Mouse (Mus musculus): ENCODE results near the gene Tbc1d8. TPM values are rescaled to one million over a fixed set of nuclear protein-coding genes. Genes with fewer than 3 reads are reported as not detected.

Gene Tbc1d8
- polyA plus RNA-seq, 2 experiments, result 2.5 to 3.1 TPM

DNA sequence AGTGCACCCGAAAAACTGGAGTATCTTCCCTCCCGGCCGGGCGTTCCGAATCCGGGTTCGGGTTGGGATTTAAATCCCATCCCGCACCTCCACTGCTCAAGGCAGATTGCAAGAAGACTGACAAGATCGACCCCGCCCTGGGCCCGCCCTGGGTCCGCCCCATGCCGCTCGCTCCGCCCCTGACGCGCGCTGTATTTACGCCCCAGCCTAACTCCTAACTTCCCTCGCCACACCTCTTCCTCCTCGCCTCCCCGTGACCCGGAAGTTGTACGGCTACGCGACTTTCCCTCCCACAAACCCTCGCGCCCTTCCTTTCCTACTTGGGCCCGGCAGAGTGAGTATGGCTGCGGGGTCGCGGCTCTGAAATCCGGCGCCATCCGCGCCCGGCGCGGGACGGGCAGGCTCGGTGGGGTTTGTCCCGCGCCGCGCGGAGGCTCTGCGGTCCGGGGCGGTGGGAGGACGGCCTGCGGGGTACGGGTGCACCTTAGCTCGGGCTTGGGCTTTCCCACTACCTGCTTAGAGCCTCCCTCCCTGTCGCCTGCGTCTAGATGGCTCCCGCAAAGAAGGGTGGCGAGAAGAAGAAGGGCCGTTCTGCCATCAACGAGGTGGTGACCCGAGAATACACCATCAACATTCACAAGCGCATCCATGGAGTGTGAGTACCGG is 110.8 kb downstream of the Tbc1d8 start, which contains the start of gene Rpl31:
Rpl31 (plus strand) TSS at position 242 of the 666 bp plus-strand sequence.
- peak; percentile 98 for ATAC-seq (ENCODE audit: insufficient read depth)
- DNase-seq (ENCODE audit: low read depth in 3 of 3, low spot score in 3 of 3), result peak; percentile 81 to 92 (median 82)
- peak within 1 kb of the TSS; percentile 96 for H3K4me3 ChIP-seq (ENCODE audit: insufficient read depth in 1 of 2, low read depth in 2 of 2, low read length in 2 of 2)
- no peaks in the 10 kb centered on the region for H3K27me3 ChIP-seq (ENCODE audit: control insufficient read depth, insufficient read depth, low read length)
- H3K9ac ChIP-seq (replicated peaks), result peak within 1 kb of the TSS; percentile 98
- peak within 1 kb of the TSS; percentile 70 for H3K27ac ChIP-seq
- H3K36me3 ChIP-seq (replicated peaks; ENCODE audit: control insufficient read depth, insufficient read depth, low read depth), result peaks cover 39% of the 10 kb centered on the region
- no peaks in the 10 kb centered on the region for H3K9me3 ChIP-seq (ENCODE audit: control insufficient read depth, low read length)
- H3K4me2 ChIP-seq (ENCODE audit: low read depth), result peak within 1 kb of the TSS; percentile 89
- H3K4me1 ChIP-seq (replicated peaks; ENCODE audit: control insufficient read depth in 2 of 2, insufficient read depth in 2 of 2, low read length in 1 of 2), result peaks cover 9 to 22% of the 10 kb centered on the region in 2 experiments
- TF ChIP-seq EP300 (IDR thresholded peaks at IDR 0.05; ENCODE audit: low read depth), result 0 out of 2 replicates have a peak, but pooled peaks have one; percentile 31
- no peak for TF ChIP-seq CTCF (IDR thresholded peaks at IDR 0.05; ENCODE audit: low read depth)
- whole genome bisulfite sequencing (ENCODE audit: insufficient replicate concordance), result under 1% methylated on average over 62 of the region's 62 CpGs

DNA sequence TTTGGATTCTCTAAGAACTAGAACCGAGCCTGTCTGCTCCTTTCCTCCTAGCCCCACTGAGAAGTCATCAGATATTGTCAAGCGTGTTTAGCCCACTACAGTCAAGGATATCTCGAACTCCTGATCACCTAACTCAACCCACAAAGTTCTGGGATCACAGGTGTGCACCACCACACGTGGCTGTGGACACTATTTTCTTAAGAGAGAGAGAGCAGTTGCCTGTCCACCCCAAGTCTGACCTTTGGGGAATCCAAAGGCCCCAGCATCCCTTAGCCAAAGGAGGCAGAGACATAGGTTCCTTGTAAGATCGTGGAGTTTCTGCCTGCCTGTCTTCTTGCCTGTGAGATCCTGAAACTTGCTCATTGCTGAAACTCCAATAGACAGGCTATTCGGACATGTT is 111.5 kb downstream of the Tbc1d8 start:
- Histone ChIP-seq H3K4me3 (ENCODE audit: insufficient read depth in 1 of 2, low read depth in 2 of 2, low read length in 2 of 2) (peak overlapping the region; percentile 55 to 96), H3K4me2 (ENCODE audit: low read depth) (peak overlapping the region; percentile 89), H3K4me1 (replicated peaks; ENCODE audit: control insufficient read depth in 2 of 2, insufficient read depth in 2 of 2, low read length in 1 of 2) (peaks cover 15 to 27% of the 10 kb centered on the region in 2 experiments), H3K9me3 (ENCODE audit: control insufficient read depth, low read length) (no peaks in the 10 kb centered on the region), H3K27me3 (ENCODE audit: control insufficient read depth, insufficient read depth, low read length) (no peaks in the 10 kb centered on the region), H3K36me3 (replicated peaks; ENCODE audit: control insufficient read depth, insufficient read depth, low read depth) (peaks cover 32% of the 10 kb centered on the region), H3K9ac (replicated peaks) (no peak overlapping the region), H3K27ac (no peak overlapping the region)
- ATAC-seq (ENCODE audit: insufficient read depth) (no peak), DNase-seq (ENCODE audit: low read depth in 3 of 3, low spot score in 3 of 3) (no peak)
- TF ChIP-seq CTCF (IDR thresholded peaks at IDR 0.05; ENCODE audit: low read depth), result no peak
- no peak for TF ChIP-seq EP300 (IDR thresholded peaks at IDR 0.05; ENCODE audit: low read depth)
- WGBS (ENCODE audit: insufficient replicate concordance), result 27% methylated on average over 6 of the region's 6 CpGs

DNA sequence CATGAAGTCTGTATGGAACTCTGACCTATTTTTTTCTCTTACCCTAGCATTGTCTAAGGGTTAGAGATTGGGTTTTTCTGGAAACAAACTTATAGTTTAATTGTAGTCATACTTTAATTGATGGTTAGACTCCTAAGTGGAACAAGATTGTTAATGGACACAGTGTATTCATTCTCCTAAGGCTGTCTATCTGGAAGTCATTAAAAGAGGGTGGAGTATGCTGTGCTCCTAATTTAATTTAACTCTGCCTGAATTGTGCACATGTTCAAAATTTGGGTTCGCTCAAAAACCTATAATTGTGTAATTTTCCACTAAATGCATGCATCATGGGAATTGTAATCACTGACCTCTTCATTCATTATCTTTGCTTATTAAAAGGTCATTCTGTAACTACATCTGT is 113.0 kb downstream of the Tbc1d8 start:
- DNase-seq (ENCODE audit: low read depth in 3 of 3, low spot score in 3 of 3), result no peak
- H3K4me3 ChIP-seq (ENCODE audit: insufficient read depth in 1 of 2, low read depth in 2 of 2, low read length in 2 of 2), result no peak overlapping the region
- no peak overlapping the region for H3K4me2 ChIP-seq (ENCODE audit: low read depth)
- no peaks in the 10 kb centered on the region for H3K27me3 ChIP-seq (ENCODE audit: control insufficient read depth, insufficient read depth, low read length)
- peaks cover 17% of the 10 kb centered on the region for H3K36me3 ChIP-seq (replicated peaks; ENCODE audit: control insufficient read depth, insufficient read depth, low read depth)
- ATAC-seq (ENCODE audit: insufficient read depth), result no peak
- no peak overlapping the region for H3K27ac ChIP-seq
- TF ChIP-seq CTCF (IDR thresholded peaks at IDR 0.05; ENCODE audit: low read depth) (no peak), EP300 (IDR thresholded peaks at IDR 0.05; ENCODE audit: low read depth) (no peak)
- no peaks in the 10 kb centered on the region for H3K9me3 ChIP-seq (ENCODE audit: control insufficient read depth, low read length)
- WGBS (ENCODE audit: insufficient replicate concordance), result 64% methylated on average over 1 of the region's 1 CpGs
- H3K4me1 ChIP-seq (replicated peaks; ENCODE audit: control insufficient read depth in 2 of 2, insufficient read depth in 2 of 2, low read length in 1 of 2), result peaks cover 17 to 31% of the 10 kb centered on the region in 2 experiments
- no peak overlapping the region for H3K9ac ChIP-seq (replicated peaks)

DNA sequence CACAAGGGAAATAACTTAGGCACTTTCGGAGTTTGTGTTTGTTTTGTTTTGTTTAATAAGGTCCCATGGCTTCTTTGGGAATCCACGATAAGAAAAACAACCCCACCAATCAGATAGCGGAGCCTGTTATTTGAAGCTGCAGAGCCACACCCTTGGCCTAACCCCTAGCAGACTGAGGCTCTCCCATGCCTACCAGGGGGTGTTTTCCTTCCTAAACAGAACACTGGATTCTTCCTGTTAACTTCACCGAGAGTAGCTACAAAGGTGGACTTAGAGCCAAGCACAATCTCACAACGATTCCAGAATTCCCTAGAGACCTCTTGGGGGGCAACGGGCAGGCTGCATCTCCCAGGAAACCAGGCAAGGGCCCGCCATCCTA is 116.1 kb downstream of the Tbc1d8 start:
- Histone ChIP-seq H3K27me3 (ENCODE audit: control insufficient read depth, insufficient read depth, low read length) (no peaks in the 10 kb centered on the region), H3K9ac (replicated peaks) (no peak overlapping the region), H3K4me3 (ENCODE audit: insufficient read depth in 1 of 2, low read depth in 2 of 2, low read length in 2 of 2) (no peak overlapping the region), H3K27ac (no peak overlapping the region), H3K36me3 (replicated peaks; ENCODE audit: control insufficient read depth, insufficient read depth, low read depth) (no peaks in the 10 kb centered on the region), H3K4me1 (replicated peaks; ENCODE audit: control insufficient read depth in 2 of 2, insufficient read depth in 2 of 2, low read length in 1 of 2) (peaks cover 10 to 20% of the 10 kb centered on the region in 2 experiments), H3K9me3 (ENCODE audit: control insufficient read depth, low read length) (no peaks in the 10 kb centered on the region), H3K4me2 (ENCODE audit: low read depth) (peak overlapping the region; percentile 32)
- no peak for TF ChIP-seq CTCF (IDR thresholded peaks at IDR 0.05; ENCODE audit: low read depth)
- TF ChIP-seq EP300 (IDR thresholded peaks at IDR 0.05; ENCODE audit: low read depth), result no peak
- peak; percentile 71 for ATAC-seq (ENCODE audit: insufficient read depth)
- DNase-seq (ENCODE audit: low read depth in 3 of 3, low spot score in 3 of 3), result no peak
- WGBS (ENCODE audit: insufficient replicate concordance), result 34% methylated on average over 7 of the region's 7 CpGs

DNA sequence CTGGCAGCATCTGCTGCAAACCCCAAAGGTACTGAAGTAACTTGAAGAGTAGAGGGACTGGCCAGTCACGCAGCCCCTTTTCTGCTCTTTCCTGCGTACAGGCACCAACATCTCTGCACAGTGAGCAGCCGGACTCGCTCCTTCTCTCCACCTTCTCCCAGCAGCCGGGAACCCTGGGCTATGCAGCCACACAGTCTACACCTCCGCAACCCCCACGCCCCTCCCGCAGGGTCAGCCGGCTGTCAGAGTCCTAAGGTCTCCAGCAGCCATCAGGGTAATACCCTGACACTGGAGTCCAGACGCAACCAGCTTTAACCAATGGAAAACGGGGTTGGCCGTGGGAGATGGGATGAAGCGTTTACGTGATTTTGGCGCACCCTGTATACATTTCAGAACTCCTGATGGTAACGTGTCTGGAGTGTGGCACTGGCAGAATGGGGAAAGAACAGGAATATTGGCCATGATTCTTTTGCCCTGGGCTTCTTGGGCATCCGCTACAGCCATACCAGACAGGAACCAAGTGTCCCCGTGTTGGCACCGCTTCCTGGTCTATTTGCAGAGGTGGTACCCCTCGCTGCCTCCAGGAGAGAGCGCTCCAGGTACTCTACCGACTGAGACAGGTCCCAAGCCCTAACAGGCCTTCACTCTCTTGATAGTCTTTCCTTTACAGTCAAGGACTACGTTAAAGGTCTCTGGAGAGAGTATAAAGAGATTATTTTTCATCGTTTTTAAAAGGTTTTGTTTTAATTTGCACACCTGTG is 116.6 kb downstream of the Tbc1d8 start:
- Histone ChIP-seq H3K4me1 (replicated peaks; ENCODE audit: control insufficient read depth in 2 of 2, insufficient read depth in 2 of 2, low read length in 1 of 2) (peaks cover 8 to 15% of the 10 kb centered on the region in 2 experiments), H3K9ac (replicated peaks) (no peak overlapping the region), H3K4me3 (ENCODE audit: insufficient read depth in 1 of 2, low read depth in 2 of 2, low read length in 2 of 2) (no peak overlapping the region), H3K27ac (no peak overlapping the region), H3K36me3 (replicated peaks; ENCODE audit: control insufficient read depth, insufficient read depth, low read depth) (no peaks in the 10 kb centered on the region), H3K4me2 (ENCODE audit: low read depth) (peak overlapping the region; percentile 32), H3K9me3 (ENCODE audit: control insufficient read depth, low read length) (no peaks in the 10 kb centered on the region), H3K27me3 (ENCODE audit: control insufficient read depth, insufficient read depth, low read length) (no peaks in the 10 kb centered on the region)
- ATAC-seq (ENCODE audit: insufficient read depth), result peak; percentile 53; the same call in 1 of the 2 replicates
- WGBS (ENCODE audit: insufficient replicate concordance), result 42% methylated on average over 24 of the region's 24 CpGs
- DNase-seq (ENCODE audit: low read depth in 3 of 3, low spot score in 3 of 3), result no peak
- no peak; the same call in 1 of the 2 replicates for TF ChIP-seq CTCF (IDR thresholded peaks at IDR 0.05; ENCODE audit: low read depth)
- TF ChIP-seq EP300 (IDR thresholded peaks at IDR 0.05; ENCODE audit: low read depth), result no peak
